Mouse (Mus musculus) C2C12 (cell line): Measurements from ENCODE around the gene Plcg2.

ENCODE experiments used
- CEBPB ChIP-seq: IDR thresholded peaks from one replicate; pipeline ENCODE4 v1.6.1; 2011; ENCODE audit warnings: low read depth, mild to moderate bottlenecking, control low read depth, moderate library complexity
- CTCF ChIP-seq: IDR thresholded peaks from one replicate; pipeline ENCODE4 v1.5.1; 2011; ENCODE audit not compliant: control insufficient read depth, insufficient read depth, insufficient read length
- MAX ChIP-seq: IDR thresholded peaks from one replicate; pipeline ENCODE4 v1.6.1; 2011; ENCODE audit warnings: mild to moderate bottlenecking, control low read depth
- USF1 ChIP-seq: IDR thresholded peaks from one replicate; pipeline ENCODE4 v1.6.1; 2011; ENCODE audit warnings: low read depth, mild to moderate bottlenecking, control low read depth, moderate library complexity

DNA sequence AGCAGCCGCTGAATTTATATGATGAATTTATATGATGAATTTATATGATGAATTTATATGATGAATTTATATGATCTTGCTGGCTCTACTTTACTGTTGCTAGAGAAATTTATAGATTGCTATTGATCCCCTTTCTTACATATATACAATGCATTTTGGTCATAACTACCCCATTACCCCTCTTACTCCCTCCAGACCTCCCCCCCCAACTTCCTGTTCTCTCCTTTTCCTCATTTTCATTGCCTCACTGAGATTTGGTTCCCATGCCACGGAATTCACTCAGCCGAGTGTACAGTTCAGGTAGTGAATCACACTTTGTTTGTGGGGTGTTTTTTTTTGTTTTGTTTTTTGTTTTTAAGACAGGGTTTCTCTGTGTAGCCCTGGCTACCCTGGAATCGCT lies 20.8 kb downstream of the Plcg2 start:
- no peak for TF ChIP-seq CTCF
- no peak for TF ChIP-seq USF1
- TF ChIP-seq MAX: no peak
- TF ChIP-seq CEBPB: no peak
